Mouse (Mus musculus): Measurements from ENCODE around the gene Rims1.

Gene Rims1

DNA sequence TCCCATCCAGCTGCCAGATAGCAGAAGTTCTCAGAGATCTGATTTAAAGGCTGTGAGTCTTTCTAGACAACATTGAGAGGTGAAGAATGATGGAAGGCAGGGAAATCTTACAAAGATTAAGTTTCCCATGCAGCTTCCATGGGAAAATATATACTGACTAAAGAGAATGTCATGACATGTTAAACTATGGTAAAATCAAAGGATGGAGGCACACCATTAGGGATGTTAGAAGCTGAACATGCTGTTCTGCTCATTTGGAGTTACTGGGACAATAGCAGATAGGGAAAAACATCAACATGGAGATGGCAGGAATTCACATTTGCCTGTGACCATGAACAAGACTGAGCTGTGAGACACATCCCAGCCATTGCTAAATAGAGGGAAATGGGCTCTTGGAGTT is 552.9 kb downstream of the Rims1 start:
- CTCF ChIA-PET = no interaction called here

DNA sequence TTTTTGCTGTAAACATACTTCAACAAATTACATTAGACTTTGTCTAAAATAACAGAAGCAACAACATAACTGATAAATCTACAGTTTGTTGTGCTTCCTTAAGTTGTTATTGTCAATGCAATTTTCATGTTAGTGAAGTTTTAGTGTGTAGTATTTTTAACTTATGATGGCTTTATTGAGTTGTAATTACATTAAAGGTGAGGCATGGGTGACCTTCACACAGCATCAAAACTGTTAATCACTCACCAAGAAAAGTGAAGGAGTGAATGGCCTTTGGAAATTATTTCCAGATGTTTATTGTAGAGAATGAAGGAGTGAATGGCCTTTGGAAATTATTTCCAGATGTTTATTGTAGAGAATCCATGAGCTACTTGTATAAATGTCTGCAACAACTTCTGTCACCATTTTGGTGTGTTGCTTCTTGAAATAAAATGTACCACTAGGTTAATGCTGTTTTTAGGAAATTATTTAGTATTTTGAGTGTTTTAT is 556.9 kb downstream of the Rims1 start:
- CTCF ChIA-PET = no interaction called here

DNA sequence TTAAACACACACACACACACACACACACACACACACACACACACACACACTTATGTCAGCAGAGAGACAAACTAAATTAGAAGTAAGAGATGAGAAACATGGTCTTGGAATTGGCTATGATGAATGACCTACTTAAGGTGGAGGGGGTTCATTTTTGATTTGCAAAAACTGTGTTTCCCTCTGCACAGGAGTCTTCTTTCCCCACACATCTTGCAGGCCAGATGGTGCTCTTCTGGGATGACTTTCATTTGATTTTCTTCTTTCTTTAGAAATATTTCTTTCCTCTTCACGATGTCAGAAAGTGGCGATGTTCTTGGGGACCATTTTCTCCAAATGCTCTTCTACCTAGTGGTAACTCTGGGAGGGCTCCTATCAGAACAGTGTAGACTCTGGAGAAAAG is 560.0 kb downstream of the Rims1 start:
- CTCF ChIA-PET = no interaction called here

Data from spleen, embryonic (tissue).